Mouse (Mus musculus) v-Abl transformed pro-B cells (cell line): ENCODE data around the gene Sqstm1.
"Not testable (repeated sequence)": the region's sequence is repeated elsewhere in the genome, so short reads cannot be mapped to it uniquely, and the experiment has no call there.

Experiments
- in situ Hi-C, 2 experiments: fragments of 400-800 bp; cut with MboI; formaldehyde crosslinking; loops; one replicate each; pipeline ENCODE4 v1.15.1; 2025; ENCODE audit not compliant: unreplicated experiment in 2 of 2

Gene Sqstm1

DNA sequence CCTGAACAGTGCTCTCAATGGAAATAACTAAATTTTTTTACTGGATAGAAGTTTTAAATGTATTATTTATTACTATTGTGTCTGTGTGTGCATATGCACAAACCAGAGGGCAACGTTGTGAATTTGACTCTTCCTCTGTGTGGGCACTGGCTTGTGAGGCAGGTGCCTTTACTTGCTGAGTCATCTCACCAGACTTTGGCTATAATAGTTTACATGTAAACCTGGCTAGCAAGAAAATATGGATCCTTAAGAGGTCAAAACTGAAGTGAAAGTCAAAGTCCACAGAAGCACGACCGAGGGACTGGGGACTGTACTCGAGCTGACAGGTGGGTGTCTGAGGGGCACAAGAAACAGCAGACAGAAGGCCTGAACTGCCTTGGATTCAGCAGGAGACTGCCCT lies 27.9 kb downstream of the Sqstm1 start:
- in situ Hi-C loops, result no loop called here

DNA sequence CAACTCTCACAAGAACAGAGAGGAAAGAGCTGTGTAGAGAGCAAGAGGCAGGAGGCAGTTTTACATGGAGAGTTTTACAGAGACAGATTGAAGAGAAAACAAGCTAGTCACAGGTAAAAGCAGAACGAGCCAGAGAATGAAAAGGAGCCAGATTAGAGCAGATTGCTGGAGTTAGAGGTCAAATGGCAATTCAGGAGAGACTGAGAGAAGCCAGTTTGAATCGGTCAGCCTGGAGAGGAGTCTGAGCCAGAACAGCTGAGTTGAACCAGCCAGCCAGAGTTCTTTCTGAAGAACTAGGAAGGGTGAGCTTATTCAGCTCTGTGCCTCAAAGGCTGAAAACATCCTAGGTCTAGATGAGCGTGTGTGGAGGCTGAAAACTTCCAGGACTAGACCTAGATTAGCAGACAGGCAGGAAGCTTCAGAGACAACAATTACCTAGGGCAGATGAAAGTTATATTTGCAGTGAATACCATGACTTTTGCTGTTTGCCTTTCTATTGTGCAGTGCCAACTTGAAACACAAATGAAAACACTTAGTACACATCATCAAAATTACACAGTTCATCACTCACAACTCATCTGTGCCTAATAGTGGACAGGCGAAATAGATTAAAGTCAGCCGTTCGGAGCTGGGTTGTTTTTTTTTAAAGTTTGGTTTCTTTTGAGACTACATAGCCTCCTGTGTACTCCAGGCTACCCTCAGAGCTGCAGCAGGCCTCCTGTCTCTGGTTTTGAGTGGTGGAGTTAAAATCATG lies 30.0 kb downstream of the Sqstm1 start:
- in situ Hi-C loops, result no loop called here

DNA sequence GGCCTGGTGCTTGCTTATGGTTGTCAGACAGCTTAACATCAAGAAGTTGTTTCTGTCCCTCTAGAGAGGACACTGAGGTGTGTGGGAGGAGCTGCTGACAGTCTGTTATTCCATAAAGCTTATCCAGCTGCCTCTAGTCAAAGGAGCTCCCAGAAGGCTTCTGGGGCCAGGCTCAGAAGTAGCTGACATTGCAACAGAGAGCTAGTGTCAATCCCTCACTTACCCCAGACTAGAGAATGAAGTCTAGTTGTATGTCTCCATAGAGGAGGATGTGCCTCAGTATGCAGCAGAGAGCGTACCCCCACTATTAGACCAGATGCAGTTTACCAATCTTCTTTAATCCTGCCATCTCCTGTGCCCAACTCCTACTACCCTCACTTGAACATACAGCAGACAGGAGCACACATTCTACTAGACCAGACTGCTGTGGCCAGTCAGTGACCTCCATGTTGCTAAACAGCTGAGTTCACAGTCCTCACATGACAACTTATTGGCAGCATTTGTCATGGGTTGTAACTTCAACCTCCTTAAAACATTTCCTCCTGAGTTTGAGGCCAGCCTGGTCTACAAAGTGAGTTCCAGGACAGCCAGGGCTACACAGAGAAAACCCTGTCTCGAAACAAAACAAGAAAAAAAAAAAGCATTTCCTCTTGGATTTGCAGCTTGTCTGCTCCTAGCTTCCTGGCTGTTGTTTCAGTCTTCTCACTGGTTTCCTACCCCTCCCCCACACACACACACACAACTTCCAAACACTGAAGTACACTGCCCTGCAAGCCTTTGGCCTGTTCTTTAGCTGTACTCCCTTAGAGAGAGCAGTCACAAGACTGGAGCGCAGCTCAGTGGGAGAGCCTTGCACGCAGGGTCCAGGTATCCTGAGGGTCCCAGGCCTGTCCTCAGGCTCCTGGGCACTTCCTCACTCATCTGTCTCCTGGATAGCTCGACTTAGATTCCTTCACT lies 31.8 kb downstream of the Sqstm1 start:
- in situ Hi-C loops, result no loop called here

DNA sequence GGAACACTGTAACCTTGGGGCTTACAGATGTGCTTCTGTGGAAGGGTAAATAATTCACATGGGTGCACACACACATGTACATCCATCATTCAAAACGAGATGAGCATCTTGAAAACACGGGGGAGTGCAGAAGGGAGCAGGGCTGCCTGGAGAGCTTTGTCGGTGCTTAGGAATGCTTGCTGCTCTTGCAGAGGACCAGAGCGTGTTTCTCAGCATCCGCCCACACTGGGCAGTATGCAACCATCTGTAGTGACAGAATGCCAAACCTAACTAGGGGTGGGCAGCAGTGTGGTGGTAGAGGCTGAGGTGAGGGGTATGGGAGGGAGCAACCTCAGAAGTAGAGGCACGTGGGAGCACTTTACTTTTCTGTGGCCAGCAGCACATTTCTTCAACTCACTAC lies 33.5 kb downstream of the Sqstm1 start:
- in situ Hi-C loops, result no loop called here

DNA sequence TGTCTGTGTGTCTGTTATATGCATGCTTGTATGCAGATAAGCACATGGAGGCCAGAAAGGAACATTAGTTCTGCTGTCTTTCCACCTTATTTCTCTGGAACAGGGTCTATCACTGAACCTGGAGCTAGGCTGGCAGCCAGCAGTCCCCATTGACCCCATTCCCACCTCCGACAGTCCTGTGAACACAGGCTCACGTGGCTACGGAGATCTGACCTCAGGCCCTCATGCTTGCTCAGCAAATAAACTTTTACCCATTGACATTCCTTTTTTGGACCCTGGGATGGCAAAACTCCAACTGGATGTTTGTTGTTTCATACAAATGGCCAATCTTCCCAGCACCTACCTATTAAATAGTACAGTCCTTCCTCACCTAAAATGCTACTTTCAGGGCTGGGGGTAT lies 34.3 kb downstream of the Sqstm1 start:
- in situ Hi-C loops, result no loop called here

DNA sequence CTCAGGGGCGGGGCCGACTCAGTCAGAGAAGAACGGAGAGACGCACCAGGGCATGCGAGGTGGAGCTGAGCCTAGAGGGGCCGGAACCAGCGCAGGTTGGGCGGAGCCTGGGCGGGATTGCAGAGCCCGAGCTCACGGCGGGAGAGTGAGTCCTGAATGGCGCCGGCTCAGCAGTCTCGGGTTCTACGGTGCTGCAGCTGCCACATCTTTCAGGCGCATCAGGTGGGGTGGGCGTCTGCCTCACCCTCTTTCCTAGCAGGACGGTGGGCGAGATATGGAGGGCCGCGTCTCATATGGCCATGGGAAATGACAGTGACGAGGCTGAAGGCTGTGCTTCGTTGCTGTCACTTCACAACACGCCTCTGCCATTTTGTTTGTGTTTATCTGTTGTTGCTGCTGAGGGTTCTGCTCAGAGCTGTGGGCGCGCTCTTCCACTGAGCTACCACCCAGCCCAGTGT lies 35.9 kb downstream of the Sqstm1 start:
- in situ Hi-C loops, result no loop called here

DNA sequence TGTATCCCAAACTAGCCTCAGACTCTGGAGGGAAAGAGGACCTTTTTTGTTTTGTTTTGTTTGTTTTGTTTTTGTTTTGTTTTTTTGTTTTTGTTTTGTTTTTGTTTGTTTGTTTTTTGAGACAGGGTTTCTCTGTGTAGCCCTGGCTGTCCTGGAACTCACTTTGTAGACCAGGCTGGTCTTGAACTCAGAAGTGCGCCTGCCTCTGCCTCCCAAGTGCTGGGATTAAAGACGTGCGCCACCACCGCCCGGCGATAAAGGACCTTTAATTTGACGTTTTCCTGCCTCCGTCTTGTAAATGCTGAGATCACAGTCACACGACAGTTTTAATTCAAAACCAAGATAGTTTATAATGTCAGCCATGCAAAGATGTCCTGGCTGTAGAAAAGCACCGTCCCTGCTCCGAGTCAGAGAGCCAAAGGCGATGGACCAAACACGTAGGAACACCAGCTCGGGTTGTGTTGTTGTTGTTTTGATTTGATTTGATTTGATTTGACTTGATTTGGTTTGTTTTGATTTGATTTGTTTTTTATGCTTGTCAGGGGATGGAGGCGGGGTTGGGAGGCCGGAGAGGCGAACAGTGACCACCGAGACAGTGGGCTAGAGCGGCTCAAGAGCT lies 36.4 kb downstream of the Sqstm1 start, which contains the start of gene Mrnip:
TSS of gene Mrnip (plus strand) at position 334 of the 619 bp plus-strand sequence.
- in situ Hi-C loops, result not testable (repeated sequence)

DNA sequence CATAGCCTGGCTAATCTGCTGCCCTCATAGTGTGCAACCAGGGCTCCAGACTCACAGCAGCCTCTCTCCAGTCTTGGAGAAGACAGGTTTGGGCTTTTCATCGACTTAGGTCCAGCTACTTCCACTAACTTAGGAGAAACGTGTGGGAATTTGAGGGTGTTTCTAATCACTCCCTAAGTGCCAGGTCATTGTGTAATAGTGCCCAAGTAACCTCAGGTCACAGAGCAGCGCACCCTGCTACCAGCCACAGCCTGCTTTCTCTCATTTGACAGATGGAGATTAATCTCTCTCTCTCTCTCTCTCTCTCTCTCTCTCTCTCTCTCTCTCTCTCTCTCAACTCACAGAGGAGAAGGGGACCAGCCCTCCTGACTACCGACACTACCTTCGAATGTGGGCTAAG lies 42.3 kb downstream of the Sqstm1 start:
- in situ Hi-C loops, result no loop called here

DNA sequence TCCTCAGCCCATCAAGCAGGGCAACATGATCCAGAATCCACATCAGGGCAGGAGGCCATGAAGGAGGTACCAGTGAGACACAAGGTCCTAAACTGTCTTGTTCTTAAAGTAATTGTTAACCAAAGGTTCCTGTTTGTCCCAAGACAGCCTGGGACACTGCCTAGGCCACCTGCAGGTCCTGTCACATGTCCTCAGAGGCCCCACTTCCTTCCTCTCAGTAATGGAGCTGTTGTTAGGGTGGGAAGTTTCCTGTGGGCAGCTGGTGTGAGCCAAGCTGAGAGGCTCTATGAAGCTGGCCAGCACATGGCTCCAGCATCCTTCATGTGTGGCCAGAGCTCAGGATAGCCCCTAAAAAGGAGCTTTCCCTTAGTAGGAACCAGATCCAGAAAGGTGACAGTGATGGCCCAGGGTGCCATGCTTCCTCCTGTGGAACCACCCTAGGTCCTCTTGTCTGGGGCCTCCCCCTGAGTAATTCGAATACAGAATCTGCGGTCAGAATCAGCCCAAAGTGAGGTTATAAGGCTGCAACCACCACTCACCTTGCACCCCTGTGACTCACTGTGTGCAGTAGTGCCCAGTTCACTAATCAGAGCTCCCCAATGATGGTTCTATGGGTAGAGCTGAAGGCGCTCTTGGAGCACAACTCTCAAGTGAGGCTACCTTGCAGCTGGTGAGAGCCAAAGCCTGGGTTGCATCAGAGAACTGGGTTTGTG lies 48.1 kb downstream of the Sqstm1 start:
- in situ Hi-C loops, result loop anchor here (5.0 kb wide), 2 partner anchors 60 to 65 kb away; no protein-coding TSS in a partner anchor

DNA sequence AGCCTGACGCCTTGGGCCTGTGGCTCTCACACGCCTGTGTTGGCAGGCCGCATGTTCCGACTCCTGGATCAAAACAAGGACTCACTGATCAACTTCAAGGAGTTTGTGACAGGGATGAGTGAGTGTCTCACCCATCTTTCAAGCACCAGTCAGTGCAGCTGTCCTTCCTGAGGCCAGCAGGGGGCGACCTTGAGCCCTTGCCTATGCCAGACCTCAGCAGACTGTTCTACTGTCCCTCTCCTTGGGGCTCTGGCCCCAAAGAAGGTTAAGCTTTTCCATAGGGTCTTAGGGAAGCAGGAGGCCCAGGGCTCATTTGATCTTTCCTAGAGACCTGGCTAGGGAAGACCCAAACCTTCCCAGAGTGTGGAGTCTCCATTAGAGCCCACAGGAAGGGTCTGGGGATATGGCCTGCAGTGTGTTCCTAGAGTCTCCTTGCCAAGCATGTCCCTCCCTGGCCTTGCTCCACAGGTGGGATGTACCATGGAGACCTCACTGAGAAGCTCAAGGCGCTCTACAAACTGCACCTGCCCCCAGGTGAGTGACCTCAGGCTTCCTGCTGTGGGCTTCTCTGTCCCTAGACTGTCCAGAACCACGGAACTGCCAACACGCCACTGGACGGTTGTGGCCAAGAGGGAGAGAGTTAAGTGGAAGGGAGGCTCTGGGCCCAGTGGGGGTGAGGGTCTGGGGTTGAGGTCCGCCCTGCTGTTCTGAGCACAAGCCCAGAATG lies 48.9 kb downstream of the Sqstm1 start:
- in situ Hi-C loops, result loop anchor here (5.0 kb wide), 2 partner anchors 61 to 66 kb away; no protein-coding TSS in a partner anchor

DNA sequence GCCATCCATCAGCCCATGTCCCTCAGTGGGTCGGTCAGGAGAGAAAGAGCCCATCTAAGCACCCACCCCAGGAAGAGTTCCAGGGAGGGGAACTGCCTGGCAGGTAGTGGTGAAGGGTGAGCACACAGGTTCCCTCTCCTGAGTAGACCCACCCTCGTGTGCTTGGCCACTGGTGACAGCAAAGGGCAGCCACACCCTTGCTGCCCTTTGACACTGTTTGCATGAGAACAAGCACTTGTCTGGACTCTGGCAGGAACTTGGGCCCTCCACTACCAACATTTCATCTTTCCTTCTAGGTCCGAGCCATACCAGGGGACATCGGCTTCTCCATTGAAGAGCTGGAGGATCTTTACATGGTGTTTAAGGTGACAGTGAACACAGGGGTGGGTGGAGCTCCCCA lies 51.3 kb downstream of the Sqstm1 start:
- in situ Hi-C loops, result no loop called here

DNA sequence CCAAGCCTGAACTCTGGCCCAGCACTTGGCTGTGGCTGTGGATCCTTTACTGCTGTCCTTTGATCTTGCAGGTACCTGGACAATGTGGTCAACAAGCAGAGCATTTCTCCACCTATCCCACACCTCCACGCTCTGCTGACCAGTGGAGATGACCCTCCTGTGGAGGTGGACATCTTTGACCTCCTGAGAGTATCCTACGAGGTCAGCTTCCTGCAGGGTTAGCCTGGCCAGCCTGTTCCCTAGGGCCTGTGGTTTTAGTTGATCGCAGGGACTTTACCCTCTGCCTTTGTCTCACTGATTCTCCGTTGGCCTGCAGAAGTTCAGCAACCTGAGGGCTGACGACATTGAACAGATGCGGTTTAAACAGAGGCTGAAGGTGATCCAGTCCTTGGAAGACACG lies 52.3 kb downstream of the Sqstm1 start:
- in situ Hi-C loops, result no loop called here

DNA sequence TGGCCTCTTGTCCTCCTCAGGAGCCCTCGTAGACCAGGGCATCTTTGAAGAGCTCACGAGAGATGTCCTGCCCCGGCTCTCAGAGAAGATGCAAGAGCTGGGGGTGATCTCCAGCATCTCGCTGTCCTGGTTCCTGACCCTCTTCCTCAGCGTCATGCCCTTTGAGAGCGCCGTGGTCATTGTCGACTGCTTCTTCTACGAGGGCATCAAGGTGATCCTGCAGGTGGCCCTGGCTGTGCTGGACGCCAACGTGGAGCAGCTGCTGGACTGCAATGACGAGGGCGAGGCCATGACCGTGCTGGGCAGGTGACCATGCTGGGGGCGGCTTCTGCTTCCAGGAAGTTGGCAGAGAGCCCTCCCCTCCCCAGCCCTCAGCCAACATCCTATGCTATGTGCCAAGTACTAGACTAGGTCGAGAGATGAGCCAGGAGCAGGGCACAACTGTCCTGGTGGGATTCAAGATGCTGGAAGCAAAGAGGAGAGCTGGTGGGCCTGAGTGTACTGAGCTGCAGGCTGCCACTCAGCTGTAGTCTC lies 53.8 kb downstream of the Sqstm1 start:
- in situ Hi-C loops, result no loop called here

DNA sequence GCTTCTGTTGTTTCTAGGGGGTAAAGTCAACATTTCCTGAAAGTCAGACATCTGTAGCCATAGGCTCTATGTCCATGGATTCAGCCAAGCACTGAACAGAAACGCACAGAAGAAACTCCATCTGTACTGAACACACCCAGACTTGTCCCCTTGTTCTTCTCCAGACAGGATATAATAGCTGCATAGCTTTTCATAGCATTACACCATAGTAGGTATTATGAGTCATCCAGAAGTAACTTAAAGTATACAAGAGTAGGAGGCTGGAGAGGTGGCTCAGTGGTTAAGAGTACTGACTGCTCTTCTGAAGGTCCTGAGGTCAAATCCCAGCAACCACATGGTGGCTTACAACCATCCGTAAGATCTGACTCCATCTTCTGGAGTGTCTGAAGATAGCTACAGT lies 54.8 kb downstream of the Sqstm1 start:
- in situ Hi-C loops, result no loop called here

DNA sequence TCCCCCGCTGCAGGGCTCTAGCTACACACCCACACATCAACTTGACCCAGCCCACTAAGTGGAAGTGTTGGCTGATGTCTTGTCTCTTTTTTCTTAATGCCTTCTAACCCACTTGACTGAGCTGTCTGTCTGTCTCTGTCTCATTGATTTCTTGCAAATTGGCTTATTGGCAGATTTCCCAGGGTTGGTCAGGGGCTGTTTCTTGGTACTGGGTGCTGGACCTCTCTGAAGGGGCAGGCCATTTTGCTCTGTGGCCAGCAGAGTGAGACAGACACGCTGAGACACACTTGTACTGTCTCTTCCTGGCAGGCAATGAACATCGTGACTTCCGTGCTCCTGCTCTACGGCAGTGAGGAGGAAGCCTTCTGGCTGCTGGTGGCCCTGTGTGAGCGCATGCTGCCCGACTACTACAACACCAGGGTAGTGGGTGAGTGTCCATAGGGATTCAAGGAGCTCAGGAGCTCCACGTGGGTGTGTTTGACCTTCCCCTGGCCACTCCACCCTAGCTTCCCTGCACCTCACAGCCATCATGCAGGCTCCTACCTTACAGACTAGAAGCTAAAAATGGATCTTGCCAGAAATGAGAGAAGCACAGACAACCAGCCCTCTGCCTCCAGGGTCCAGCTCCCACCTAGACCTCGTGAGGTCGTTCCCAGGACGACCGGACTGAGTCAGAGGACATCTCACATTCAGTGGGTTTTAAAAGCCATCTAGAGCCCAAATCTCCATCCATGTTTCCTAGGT lies 55.7 kb downstream of the Sqstm1 start:
- in situ Hi-C loops, result no loop called here

DNA sequence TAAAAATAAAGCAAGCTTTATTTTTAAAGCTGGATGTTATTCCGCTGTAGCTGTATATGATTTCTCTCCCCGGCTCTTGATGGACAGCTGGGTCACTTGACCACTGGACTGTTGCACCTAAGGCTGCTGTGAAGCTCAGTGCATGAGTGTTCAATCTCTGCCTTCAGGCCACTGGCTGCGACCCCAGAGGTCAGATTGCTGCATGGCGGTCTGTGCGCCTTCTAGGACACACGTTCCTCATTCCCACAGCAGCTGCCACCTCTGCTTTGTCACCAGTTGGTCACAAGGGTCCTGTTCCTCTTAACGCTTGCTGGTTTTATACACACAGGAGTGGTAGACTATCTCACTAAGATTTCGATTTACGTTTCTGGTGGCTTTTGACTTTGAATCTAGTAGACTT lies 56.5 kb downstream of the Sqstm1 start:
- in situ Hi-C loops, result no loop called here

DNA sequence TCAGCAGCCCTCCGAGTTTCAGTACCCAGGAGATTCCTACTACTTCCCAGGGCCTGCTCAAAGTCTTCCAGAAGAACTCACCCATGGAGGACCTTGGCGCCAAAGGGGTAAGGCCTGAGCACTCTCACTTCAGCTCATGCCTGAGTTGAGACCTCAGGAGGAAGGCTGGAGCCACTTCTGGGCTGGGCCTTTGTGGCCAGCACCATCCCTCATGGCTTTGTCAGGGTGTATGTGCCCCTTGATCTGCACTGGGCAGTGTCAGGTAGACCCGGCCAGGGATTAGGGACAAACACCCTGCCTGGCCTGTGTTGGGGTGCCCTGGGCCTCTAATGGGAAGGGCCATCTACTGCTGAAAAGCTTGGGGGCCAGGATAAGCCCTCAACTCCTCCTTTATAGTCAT lies 59.3 kb downstream of the Sqstm1 start:
- in situ Hi-C loops, result no loop called here

DNA sequence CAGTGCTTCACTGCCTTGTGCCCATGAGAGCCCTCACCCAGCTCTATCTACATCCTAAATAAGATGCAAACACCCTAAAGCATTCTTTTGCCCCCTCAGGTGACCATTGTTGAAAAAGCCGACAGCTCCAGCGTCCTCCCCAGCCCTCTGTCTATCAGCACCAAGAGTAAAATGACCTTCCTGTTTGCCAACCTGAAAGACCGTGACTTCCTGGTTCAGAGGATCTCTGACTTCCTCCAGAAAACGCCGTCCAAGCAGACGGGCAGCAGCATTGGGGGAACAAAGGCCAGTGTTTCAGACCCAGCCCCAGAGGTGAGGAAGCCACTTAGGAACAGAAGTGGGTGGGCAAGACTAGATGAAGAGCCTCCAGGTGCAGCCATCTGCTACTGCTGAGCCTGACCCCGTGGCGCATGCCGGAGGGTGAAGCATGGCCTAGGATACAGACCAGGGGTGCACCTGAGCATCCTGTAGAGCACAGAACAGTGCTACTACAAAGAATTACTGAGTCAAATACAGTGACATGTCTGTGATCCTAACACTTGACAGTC lies 61.0 kb downstream of the Sqstm1 start:
- in situ Hi-C loops, result loop anchor here in 1 of 2 experiments (25.0 kb wide), 2 partner anchors 437 to 688 kb away; partner anchors contain the start of genes Cnot6, Zfp354c and Zfp879
